Mouse (Mus musculus): ENCODE results near the gene Epb41l4b. TPM values are rescaled to one million over a fixed set of nuclear protein-coding genes. Genes with fewer than 3 reads are reported as not detected.

Epb41l4b gene
- polyA plus RNA-seq (2014; fragmentation: Nextera tagmentation; extraction: Ambion mirVana) = 2.8 and 2.9 TPM in 2 replicates

DNA sequence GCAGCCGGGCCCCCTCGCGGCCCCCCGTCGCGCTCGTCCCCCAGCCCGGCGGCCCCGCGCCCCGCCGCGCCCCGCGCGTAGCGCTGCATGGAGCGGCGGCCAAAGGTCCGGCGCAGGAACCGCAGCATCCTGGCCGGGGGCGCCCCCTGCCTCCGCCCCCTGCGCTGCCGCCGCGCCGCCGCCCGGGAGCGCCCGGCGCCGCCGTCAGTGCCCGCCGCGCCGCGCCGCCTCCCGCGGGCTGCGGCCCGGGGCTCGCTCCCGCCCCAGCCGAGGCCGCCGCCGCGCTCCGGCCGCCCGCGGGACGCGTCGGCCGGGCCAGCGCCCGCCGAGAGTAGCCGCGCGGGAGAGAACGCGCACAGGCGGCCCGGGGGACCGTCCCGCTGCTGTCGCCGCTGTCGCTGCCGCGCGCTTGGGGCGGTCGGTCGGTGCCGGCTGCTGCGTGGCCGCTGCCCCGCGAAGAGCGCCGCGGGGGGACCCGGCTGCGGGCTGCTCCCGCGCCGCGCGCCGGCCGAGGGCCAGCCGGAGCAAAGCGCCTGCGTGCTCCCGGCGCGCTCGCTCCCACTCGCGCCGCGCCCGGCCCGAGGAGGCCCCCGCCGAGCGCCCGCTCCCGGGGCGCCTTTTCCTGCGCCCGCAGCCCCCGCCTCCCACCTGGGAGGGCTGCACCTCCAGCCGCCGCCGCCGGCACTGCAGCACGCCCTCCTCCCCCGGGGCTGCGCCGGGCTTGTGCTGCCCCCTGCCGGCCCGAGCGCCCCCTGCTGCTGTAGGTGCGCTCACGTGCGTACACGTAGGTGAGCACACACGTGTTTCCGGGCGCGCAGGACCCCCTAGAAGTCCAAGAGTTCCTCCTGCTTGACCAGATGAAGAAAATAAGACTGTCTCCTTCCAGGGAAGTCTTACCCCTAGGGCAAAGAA lies at the start of gene Epb41l4b:
Gene Epb41l4b, minus strand, starts transcription at position 412 of the 912 bp plus-strand sequence.
- ATAC-seq (ENCODE audit: insufficient number of reproducible peaks, low FRiP score, low TSS enrichment, low read depth) = peak; percentile 88
- H3K4me3 ChIP-seq (ENCODE audit: low read depth, low read length) = peak within 1 kb of the TSS; percentile 53
- H3K27me3 ChIP-seq (ENCODE audit: control insufficient read depth, insufficient read depth, low read length) = peaks cover 12% of the 10 kb centered on the region
- H3K4me1 ChIP-seq (ENCODE audit: control insufficient read depth, insufficient read depth, low read length) = peaks cover 26% of the 10 kb centered on the region
- H3K9ac ChIP-seq (ENCODE audit: low read length) = peak within 1 kb of the TSS; percentile 72
- H3K36me3 ChIP-seq (ENCODE audit: control insufficient read depth, insufficient read depth, low read length) = no peaks in the 10 kb centered on the region
- no peaks in the 10 kb centered on the region for H3K9me3 ChIP-seq (ENCODE audit: control insufficient read depth, low read length)
- WGBS = under 1% methylated on average over 73 of the region's 142 CpGs
- peak within 1 kb of the TSS; percentile 92 for H3K4me2 ChIP-seq (ENCODE audit: low read depth, severe bottlenecking)
- peak; percentile 90 for DNase-seq (ENCODE audit: low spot score)
- no peak within 1 kb of the TSS for H3K27ac ChIP-seq (replicated peaks; ENCODE audit: low read depth, low read length)

DNA sequence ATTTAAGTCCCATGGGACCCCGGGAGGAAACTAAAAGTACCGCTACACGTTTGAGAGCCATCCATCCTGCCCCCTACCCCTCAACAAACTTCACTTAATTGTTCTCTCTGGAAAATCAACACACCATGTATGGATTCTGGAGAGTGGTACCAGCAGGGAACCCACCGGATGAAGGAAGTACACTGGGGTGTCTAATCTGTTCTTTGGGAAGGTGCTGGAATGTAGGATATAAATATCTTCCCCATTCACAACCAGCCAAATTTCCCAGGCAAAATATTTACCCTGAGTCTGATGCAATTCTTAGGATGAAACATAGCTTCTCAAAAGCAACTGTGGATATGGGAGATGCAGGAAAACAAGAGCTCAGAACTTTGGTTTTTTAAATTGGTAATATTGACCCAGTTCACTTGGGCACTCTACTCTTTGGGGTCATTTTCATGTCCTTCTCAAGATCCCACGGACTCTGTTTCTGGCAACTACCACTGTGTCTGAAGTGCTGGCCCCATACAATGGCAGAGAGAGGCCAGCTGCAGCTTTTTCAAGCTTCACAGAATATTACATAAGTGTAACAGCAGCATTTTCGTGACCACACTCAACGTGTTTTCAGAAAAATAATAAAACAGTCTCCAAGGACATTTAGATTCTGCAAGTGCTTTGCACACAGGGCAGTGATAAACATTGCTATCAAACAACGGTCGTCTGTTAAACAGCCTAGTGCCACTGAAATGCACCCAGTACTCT lies 48.5 kb upstream of the Epb41l4b start:
- Histone ChIP-seq H3K9ac (ENCODE audit: low read length) (no peak overlapping the region), H3K4me2 (ENCODE audit: low read depth, severe bottlenecking) (no peak overlapping the region), H3K36me3 (ENCODE audit: control insufficient read depth, insufficient read depth, low read length) (no peaks in the 10 kb centered on the region), H3K4me3 (ENCODE audit: low read depth, low read length) (no peak overlapping the region), H3K4me1 (ENCODE audit: control insufficient read depth, insufficient read depth, low read length) (no peaks in the 10 kb centered on the region), H3K27me3 (ENCODE audit: control insufficient read depth, insufficient read depth, low read length) (no peaks in the 10 kb centered on the region), H3K9me3 (ENCODE audit: control insufficient read depth, low read length) (no peaks in the 10 kb centered on the region), H3K27ac (replicated peaks; ENCODE audit: low read depth, low read length) (no peak overlapping the region)
- ATAC-seq (ENCODE audit: insufficient number of reproducible peaks, low FRiP score, low TSS enrichment, low read depth) (no peak), DNase-seq (ENCODE audit: low spot score) (no peak)
- WGBS = 79% methylated on average over 9 of the region's 9 CpGs

DNA sequence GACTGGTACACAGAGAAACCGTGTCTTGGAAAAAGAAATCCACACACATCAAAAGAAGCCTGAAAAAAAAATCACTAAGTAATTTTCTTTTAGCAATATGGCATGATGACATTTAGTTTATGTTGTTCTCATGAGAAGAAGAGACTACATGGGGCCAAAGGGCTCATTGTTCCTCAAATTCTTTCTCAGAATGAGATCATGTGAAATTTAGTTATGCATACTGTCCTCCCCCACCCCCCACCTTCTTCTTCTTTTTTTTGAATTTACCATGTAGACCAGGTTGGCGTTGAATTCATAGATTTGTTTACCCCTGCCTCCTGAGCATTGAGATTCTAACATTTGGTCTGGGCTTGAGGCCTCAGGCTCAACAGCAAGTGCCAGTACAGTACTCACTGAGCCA lies 46.6 kb upstream of the Epb41l4b start:
- no peak overlapping the region for H3K4me2 ChIP-seq (ENCODE audit: low read depth, severe bottlenecking)
- no peak for ATAC-seq (ENCODE audit: insufficient number of reproducible peaks, low FRiP score, low TSS enrichment, low read depth)
- no peaks in the 10 kb centered on the region for H3K4me1 ChIP-seq (ENCODE audit: control insufficient read depth, insufficient read depth, low read length)
- DNase-seq (ENCODE audit: low spot score) = no peak
- H3K4me3 ChIP-seq (ENCODE audit: low read depth, low read length) = no peak overlapping the region
- H3K27ac ChIP-seq (replicated peaks; ENCODE audit: low read depth, low read length) = no peak overlapping the region
- no peaks in the 10 kb centered on the region for H3K9me3 ChIP-seq (ENCODE audit: control insufficient read depth, low read length)
- WGBS = 85% methylated on average over 2 of the region's 2 CpGs
- H3K9ac ChIP-seq (ENCODE audit: low read length) = no peak overlapping the region
- H3K27me3 ChIP-seq (ENCODE audit: control insufficient read depth, insufficient read depth, low read length) = no peaks in the 10 kb centered on the region
- no peaks in the 10 kb centered on the region for H3K36me3 ChIP-seq (ENCODE audit: control insufficient read depth, insufficient read depth, low read length)

DNA sequence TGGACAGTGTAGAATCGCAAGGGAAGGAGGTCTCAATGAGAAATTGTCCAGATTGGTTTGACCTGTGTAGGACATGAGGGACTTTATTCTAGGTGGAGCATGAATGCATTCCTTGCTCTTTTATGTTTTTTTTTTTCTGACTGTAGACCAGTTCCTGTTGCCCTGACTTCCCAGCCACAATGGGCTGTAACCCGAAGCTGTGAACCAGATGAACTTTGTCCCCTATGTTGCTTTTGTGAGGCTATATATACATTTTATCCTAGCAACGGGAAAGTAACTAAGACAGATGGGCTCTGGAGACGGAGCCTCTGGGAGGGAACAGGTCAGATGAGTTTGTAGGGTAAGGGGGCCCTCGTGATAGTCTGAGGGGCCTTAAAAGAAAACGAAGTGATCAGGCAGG lies 42.8 kb upstream of the Epb41l4b start:
- WGBS = 26% methylated on average over 6 of the region's 6 CpGs
- no peak for DNase-seq (ENCODE audit: low spot score)
- Histone ChIP-seq H3K9me3 (ENCODE audit: control insufficient read depth, low read length) (no peaks in the 10 kb centered on the region), H3K27me3 (ENCODE audit: control insufficient read depth, insufficient read depth, low read length) (no peaks in the 10 kb centered on the region), H3K9ac (ENCODE audit: low read length) (no peak overlapping the region), H3K27ac (replicated peaks; ENCODE audit: low read depth, low read length) (no peak overlapping the region), H3K4me3 (ENCODE audit: low read depth, low read length) (no peak overlapping the region), H3K4me1 (ENCODE audit: control insufficient read depth, insufficient read depth, low read length) (no peaks in the 10 kb centered on the region), H3K36me3 (ENCODE audit: control insufficient read depth, insufficient read depth, low read length) (no peaks in the 10 kb centered on the region), H3K4me2 (ENCODE audit: low read depth, severe bottlenecking) (no peak overlapping the region)
- no peak for ATAC-seq (ENCODE audit: insufficient number of reproducible peaks, low FRiP score, low TSS enrichment, low read depth)

DNA sequence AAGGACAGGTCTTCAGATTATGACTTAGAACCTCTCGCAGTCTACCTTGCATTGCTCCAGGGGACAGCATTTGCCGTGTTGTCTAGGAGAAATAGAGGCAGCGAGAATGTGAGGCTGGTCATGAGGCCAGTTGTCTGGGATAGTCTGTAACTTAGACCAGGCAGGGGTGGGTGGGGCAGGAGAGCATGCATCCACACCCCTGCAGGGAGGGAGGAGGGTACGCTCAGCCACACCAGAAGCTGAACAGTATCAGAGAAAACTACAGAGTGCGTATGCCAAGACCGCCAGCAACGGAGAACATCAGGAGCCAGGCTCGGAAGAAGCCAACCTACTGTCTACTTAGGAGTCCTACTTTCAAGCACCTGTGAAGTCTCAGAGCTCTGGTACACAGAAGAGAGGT lies 42.2 kb upstream of the Epb41l4b start:
- Histone ChIP-seq H3K9ac (ENCODE audit: low read length) (no peak overlapping the region), H3K4me2 (ENCODE audit: low read depth, severe bottlenecking) (no peak overlapping the region), H3K4me1 (ENCODE audit: control insufficient read depth, insufficient read depth, low read length) (no peaks in the 10 kb centered on the region), H3K27me3 (ENCODE audit: control insufficient read depth, insufficient read depth, low read length) (no peaks in the 10 kb centered on the region), H3K27ac (replicated peaks; ENCODE audit: low read depth, low read length) (no peak overlapping the region), H3K9me3 (ENCODE audit: control insufficient read depth, low read length) (no peaks in the 10 kb centered on the region), H3K36me3 (ENCODE audit: control insufficient read depth, insufficient read depth, low read length) (no peaks in the 10 kb centered on the region), H3K4me3 (ENCODE audit: low read depth, low read length) (no peak overlapping the region)
- no peak for DNase-seq (ENCODE audit: low spot score)
- 86% methylated on average over 8 of the region's 8 CpGs for WGBS
- ATAC-seq (ENCODE audit: insufficient number of reproducible peaks, low FRiP score, low TSS enrichment, low read depth) = no peak

DNA sequence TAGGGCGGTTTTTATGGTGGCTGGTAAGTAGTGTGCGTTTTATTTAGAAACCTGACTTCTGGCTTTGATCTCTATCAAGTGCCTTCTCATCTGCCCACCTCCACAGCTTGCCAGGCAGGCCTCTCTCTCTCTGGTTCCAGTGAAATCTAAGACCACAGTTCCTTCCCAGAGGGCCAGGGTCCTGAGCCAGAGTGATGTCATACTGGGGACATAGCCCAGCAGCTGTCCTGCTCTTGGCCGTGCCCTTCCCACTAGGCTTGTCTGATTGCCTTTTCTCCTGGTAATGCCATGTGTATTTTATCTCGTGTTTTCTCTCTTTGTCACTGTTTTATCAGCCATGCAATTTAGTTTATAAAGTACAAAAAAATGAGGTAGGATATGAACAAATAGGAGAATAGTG lies 40.3 kb upstream of the Epb41l4b start:
- Histone ChIP-seq H3K27me3 (ENCODE audit: control insufficient read depth, insufficient read depth, low read length) (no peaks in the 10 kb centered on the region), H3K36me3 (ENCODE audit: control insufficient read depth, insufficient read depth, low read length) (no peaks in the 10 kb centered on the region), H3K27ac (replicated peaks; ENCODE audit: low read depth, low read length) (no peak overlapping the region), H3K4me2 (ENCODE audit: low read depth, severe bottlenecking) (no peak overlapping the region), H3K9ac (ENCODE audit: low read length) (no peak overlapping the region), H3K9me3 (ENCODE audit: control insufficient read depth, low read length) (no peaks in the 10 kb centered on the region), H3K4me1 (ENCODE audit: control insufficient read depth, insufficient read depth, low read length) (no peaks in the 10 kb centered on the region), H3K4me3 (ENCODE audit: low read depth, low read length) (no peak overlapping the region)
- ATAC-seq (ENCODE audit: insufficient number of reproducible peaks, low FRiP score, low TSS enrichment, low read depth) = no peak
- WGBS = 69% methylated on average over 4 of the region's 4 CpGs
- DNase-seq (ENCODE audit: low spot score) = no peak

DNA sequence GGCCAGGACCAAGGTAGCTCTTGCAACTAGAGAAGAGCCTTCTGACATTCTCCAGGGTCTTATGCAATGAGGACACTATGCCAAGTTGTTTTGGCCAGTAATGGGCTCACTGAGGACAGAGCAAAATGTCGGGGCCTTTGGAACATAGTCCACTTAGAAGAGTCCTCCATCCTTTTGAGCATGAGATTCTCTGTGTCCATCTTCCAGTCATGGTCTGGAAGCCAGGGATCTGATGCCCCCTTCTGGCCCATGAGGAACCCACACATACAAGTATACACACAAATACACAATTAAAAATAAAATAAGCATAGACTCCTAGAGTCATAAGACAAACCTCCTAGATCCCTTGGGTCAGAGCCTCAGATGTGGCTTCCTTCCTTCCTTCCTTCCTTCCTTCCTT lies 38.3 kb upstream of the Epb41l4b start:
- 74% methylated on average over 1 of the region's 1 CpGs for WGBS
- Histone ChIP-seq H3K9ac (ENCODE audit: low read length) (no peak overlapping the region), H3K4me2 (ENCODE audit: low read depth, severe bottlenecking) (no peak overlapping the region), H3K4me1 (ENCODE audit: control insufficient read depth, insufficient read depth, low read length) (no peaks in the 10 kb centered on the region), H3K9me3 (ENCODE audit: control insufficient read depth, low read length) (no peaks in the 10 kb centered on the region), H3K4me3 (ENCODE audit: low read depth, low read length) (no peak overlapping the region), H3K36me3 (ENCODE audit: control insufficient read depth, insufficient read depth, low read length) (no peaks in the 10 kb centered on the region), H3K27me3 (ENCODE audit: control insufficient read depth, insufficient read depth, low read length) (no peaks in the 10 kb centered on the region), H3K27ac (replicated peaks; ENCODE audit: low read depth, low read length) (no peak overlapping the region)
- DNase-seq (ENCODE audit: low spot score) = no peak
- no peak for ATAC-seq (ENCODE audit: insufficient number of reproducible peaks, low FRiP score, low TSS enrichment, low read depth)

DNA sequence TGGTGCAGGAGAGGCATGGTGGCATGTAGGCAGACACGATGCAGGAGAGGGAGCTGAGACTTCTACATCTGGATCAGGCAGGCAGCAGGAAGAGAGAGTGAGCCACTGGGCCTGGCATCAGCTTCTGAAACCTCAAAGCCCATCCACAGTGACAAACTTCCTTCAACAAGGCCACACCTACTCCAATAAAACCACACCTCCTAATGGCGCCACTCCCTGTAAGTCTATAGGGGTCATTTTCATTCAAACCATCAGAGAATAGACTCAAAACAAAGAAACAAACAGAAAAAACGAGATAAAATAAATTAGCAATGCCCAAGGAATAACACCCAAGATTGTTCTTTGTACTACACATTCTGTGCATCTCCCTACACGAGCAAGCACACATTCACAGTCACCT lies 35.6 kb upstream of the Epb41l4b start:
- 81% methylated on average over 4 of the region's 4 CpGs for WGBS
- ATAC-seq (ENCODE audit: insufficient number of reproducible peaks, low FRiP score, low TSS enrichment, low read depth) (no peak), DNase-seq (ENCODE audit: low spot score) (no peak)
- Histone ChIP-seq H3K4me3 (ENCODE audit: low read depth, low read length) (no peak overlapping the region), H3K27me3 (ENCODE audit: control insufficient read depth, insufficient read depth, low read length) (no peaks in the 10 kb centered on the region), H3K27ac (replicated peaks; ENCODE audit: low read depth, low read length) (no peak overlapping the region), H3K4me2 (ENCODE audit: low read depth, severe bottlenecking) (no peak overlapping the region), H3K9me3 (ENCODE audit: control insufficient read depth, low read length) (no peaks in the 10 kb centered on the region), H3K9ac (ENCODE audit: low read length) (no peak overlapping the region), H3K36me3 (ENCODE audit: control insufficient read depth, insufficient read depth, low read length) (no peaks in the 10 kb centered on the region), H3K4me1 (ENCODE audit: control insufficient read depth, insufficient read depth, low read length) (no peaks in the 10 kb centered on the region)

Measured in limb, embryonic 11.5 days (tissue).